Mouse (Mus musculus): ENCODE measurements around the gene Gm20425.

DNA sequence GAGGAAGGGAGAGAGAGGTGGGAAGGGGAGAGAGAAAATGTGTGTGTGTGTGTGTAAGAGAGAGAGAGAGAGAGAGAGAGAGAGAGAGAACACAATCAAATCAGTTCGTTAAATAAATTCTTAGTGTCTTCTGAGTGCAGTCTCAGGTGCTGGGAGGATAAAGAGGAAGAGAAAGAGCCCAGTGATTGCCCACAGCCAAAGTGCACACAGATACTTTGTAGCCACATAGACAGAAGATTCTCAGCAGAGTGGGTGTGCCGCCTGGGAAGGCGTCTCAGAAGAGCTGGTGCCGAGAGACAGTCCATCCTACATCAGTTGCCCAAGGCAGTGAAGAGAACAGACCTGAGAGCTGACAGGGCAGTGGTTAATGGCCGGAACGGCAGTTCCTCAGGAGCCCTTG lies 15.8 kb downstream of the Gm20425 start:
- TF ChIP-seq TAL1 (IDR thresholded peaks at IDR 0.05; ENCODE audit: low read length) (no peak), GATA1 (IDR thresholded peaks at IDR 0.05; ENCODE audit: low read length) (no peak)
